Comparison of ENCODE assay signal across 15 mouse cellular contexts in the genomic region with DNA sequence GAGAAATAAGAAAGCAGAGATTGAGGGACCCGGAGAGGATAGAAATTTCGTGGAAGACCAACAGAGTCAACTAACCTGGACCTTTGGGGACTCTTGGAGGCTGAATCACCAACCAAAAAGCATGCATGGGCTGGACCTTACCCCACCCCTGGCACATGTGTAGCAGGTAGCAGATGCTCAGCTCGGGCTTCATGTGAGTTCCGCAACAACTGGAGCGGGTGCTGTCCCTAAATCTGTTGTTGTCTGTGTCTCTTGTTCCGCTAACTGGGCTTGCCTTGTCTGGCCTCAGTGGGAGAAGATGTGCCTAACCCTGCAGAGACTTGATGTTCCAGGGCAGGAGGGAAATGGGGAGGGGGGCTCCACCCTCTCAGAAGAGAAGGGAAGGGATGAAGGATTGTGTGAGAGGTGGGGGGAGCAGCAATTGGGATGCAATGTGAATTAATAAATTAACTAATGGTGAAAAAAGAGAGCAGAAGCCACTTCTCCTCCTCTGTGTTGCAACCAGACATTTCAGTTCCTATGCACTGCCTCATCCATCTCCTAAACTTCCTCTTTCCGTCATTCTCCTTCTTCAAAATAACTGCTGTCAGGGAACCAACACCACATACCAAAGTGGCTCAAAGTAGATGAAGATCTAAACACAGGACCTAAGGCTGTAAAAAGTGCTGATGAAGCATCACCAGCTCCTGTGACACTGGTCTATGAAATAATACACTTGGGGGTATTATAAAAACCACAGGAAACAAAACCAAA. TPM values are rescaled to one million over a fixed set of nuclear protein-coding genes. Genes with fewer than 3 reads are reported as not detected.
DNase-seq lines count a peak whose midpoint lies in the region; ATAC-seq and TF ChIP-seq lines count a peak whose summit lies in the region.
"Had no signal": no experiment of that assay in that cellular context is flagged by ENCODE, and none has a peak within 500 bp of the region (broad histone marks: within the 10 kb centered on the region; RNA-seq: fewer than 3 reads in every experiment).

A gene (minus strand): TSS at position 204 of the 753 bp plus-strand sequence.

- WGBS in liver, embryonic 16.5 days (ENCODE audit: insufficient replicate concordance) = 43% methylated on average over 7 of the region's 7 CpGs
- 79% methylated on average over 7 of the region's 7 CpGs for WGBS in forebrain, postnatal 0 days

- no peak within 1 kb of the TSS for H3K4me2 ChIP-seq in liver, embryonic 16.5 days (ENCODE audit: low read depth, low read length)
- no peak within 1 kb of the TSS for H3K4me2 ChIP-seq in forebrain, postnatal 0 days (ENCODE audit: low read depth)
- H3K4me2 ChIP-seq: heart, embryonic 13.5 days; hindbrain, embryonic 15.5 days; lung, embryonic 14.5 days had no signal

- H3K9ac ChIP-seq in liver, embryonic 16.5 days (ENCODE audit: low read depth, low read length) = no peak within 1 kb of the TSS
- no peak within 1 kb of the TSS for H3K9ac ChIP-seq in ES-E14 (ENCODE audit: insufficient read depth, low read depth, low read length, poor library complexity, severe bottlenecking)
- no peak within 1 kb of the TSS for H3K9ac ChIP-seq in forebrain, postnatal 0 days
- H3K9ac ChIP-seq: heart, embryonic 13.5 days; hindbrain, embryonic 15.5 days; lung, embryonic 14.5 days had no signal

- in situ Hi-C loops in ES-E14 (cut with MboI; ENCODE audit: low sequenced_read_pairs in 2 of 2, unreplicated experiment in 2 of 2) = no loop called here

- H3K9me3 ChIP-seq in liver, embryonic 16.5 days (replicated peaks; ENCODE audit: control insufficient read depth, low read length) = no peaks in the 10 kb centered on the region
- no peaks in the 10 kb centered on the region for H3K9me3 ChIP-seq in ES-E14 (ENCODE audit: control insufficient read depth, insufficient read depth, low read depth, low read length)
- no peaks in the 10 kb centered on the region for H3K9me3 ChIP-seq in forebrain, postnatal 0 days (ENCODE audit: low read length)
- H3K9me3 ChIP-seq: embryonic facial prominence, embryonic 10.5 days; heart, embryonic 13.5 days; hindbrain, embryonic 15.5 days had no signal

- H3K27me3 ChIP-seq in liver, embryonic 16.5 days (ENCODE audit: control insufficient read depth, insufficient read depth, low read depth, low read length) = no peaks in the 10 kb centered on the region
- H3K27me3 ChIP-seq in forebrain, postnatal 0 days (ENCODE audit: insufficient read depth, low read length) = no peaks in the 10 kb centered on the region
- H3K27me3 ChIP-seq: heart, embryonic 13.5 days; hindbrain, embryonic 15.5 days had no signal

- no peak for TF ChIP-seq CTCF in forebrain, postnatal 0 days (IDR thresholded peaks at IDR 0.05; ENCODE audit: low read depth)

- 0 out of 2 replicates have a peak within 1 kb of the TSS, but pooled peaks have one; percentile 52 for H3K27ac ChIP-seq in liver, embryonic 16.5 days (ENCODE audit: low read length)
- no peak within 1 kb of the TSS for H3K27ac ChIP-seq in ES-E14 (ENCODE audit: insufficient read depth, low read depth, low read length, poor library complexity, severe bottlenecking)
- H3K27ac ChIP-seq in forebrain, postnatal 0 days (ENCODE audit: low read depth, low read length) = no peak within 1 kb of the TSS
- H3K27ac ChIP-seq: embryonic facial prominence, embryonic 10.5 days; heart, embryonic 13.5 days; hindbrain, embryonic 15.5 days had no signal

- no peaks in the 10 kb centered on the region for H3K36me3 ChIP-seq in liver, embryonic 16.5 days (ENCODE audit: control insufficient read depth, insufficient read depth)
- no peaks in the 10 kb centered on the region for H3K36me3 ChIP-seq in ES-E14 (ENCODE audit: control insufficient read depth, insufficient read depth, low read length, poor library complexity, severe bottlenecking)
- H3K36me3 ChIP-seq in forebrain, postnatal 0 days (ENCODE audit: insufficient read depth) = no peaks in the 10 kb centered on the region
- H3K36me3 ChIP-seq: embryonic facial prominence, embryonic 10.5 days; heart, embryonic 13.5 days; hindbrain, embryonic 15.5 days had no signal

- DNase-seq in liver (no peak), ES-E14 (ENCODE audit: low read depth, low spot score) (no peak)
- no peak for DNase-seq in embryo, embryonic 10.5 days (ENCODE audit: low spot score)
- DNase-seq in forebrain, postnatal 0 days = no peak
- DNase-seq: adrenal gland, adult 2 months; kidney, adult 18-20 months; kidney, postnatal 4 days; lung, embryonic 14.5 days; right cerebral cortex, postnatal 25 days had no signal

- H3K4me3 ChIP-seq in liver, embryonic 16.5 days (ENCODE audit: low read depth, low read length) = no peak within 1 kb of the TSS
- no peak within 1 kb of the TSS for H3K4me3 ChIP-seq in ES-E14 (ENCODE audit: insufficient read depth in 1 of 2, low read depth in 1 of 2, low read length in 2 of 2, poor library complexity in 1 of 2, severe bottlenecking in 1 of 2)
- H3K4me3 ChIP-seq in forebrain, postnatal 0 days (ENCODE audit: low read depth, low read length) = no peak within 1 kb of the TSS
- H3K4me3 ChIP-seq: embryonic facial prominence, embryonic 10.5 days; heart, embryonic 13.5 days; hindbrain, embryonic 15.5 days had no signal

- H3K4me1 ChIP-seq in liver, embryonic 16.5 days (ENCODE audit: control insufficient read depth, low read depth, low read length) = no peaks in the 10 kb centered on the region
- peaks cover 0 to 11% of the 10 kb centered on the region in 2 experiments; a peak in 2 of 4 replicates for H3K4me1 ChIP-seq in ES-E14 (ENCODE audit: control insufficient read depth in 2 of 2, insufficient read depth in 2 of 2, low read length in 2 of 2, poor library complexity in 1 of 2)
- H3K4me1 ChIP-seq in forebrain, postnatal 0 days (ENCODE audit: insufficient read depth) = no peaks in the 10 kb centered on the region
- H3K4me1 ChIP-seq: embryonic facial prominence, embryonic 10.5 days; heart, embryonic 13.5 days; hindbrain, embryonic 15.5 days had no signal

- ATAC-seq in liver, embryonic 16.5 days (ENCODE audit: low read depth) = peak; percentile 35; the same call in 1 of the 2 replicates
- ATAC-seq in common myeloid progenitor, adult 5-6 weeks (replicated peaks; ENCODE audit: low read depth, poor library complexity, severe bottlenecking) = peak; percentile 77
- peak; percentile 73 for ATAC-seq in megakaryocyte, adult 5-6 weeks (ENCODE audit: poor library complexity, severe bottlenecking)
- ATAC-seq in forebrain, postnatal 0 days = no peak

TF ChIP-seq in ES-E14, 5 proteins besides CTCF, POLR2A, EP300 and RAD21:
- no peak for TF ChIP-seq HCFC1 (IDR thresholded peaks at IDR 0.05; ENCODE audit: borderline replicate concordance, insufficient read depth, low read length)
- no peak for TF ChIP-seq ZC3H11A (IDR thresholded peaks at IDR 0.05; ENCODE audit: borderline replicate concordance, low read depth, low read length)
- TF ChIP-seq CHD2 (IDR thresholded peaks at IDR 0.05; ENCODE audit: low read depth, low read length) = no peak
- TF ChIP-seq MAFK (IDR thresholded peaks at IDR 0.05; ENCODE audit: insufficient read depth, low read depth, low read length) = 0 out of 2 replicates have a peak, but pooled peaks have one; percentile 7
- TF ChIP-seq ZNF384 (IDR thresholded peaks at IDR 0.05; ENCODE audit: low read depth, low read length) = no peak

RNA-seq across cellular contexts. Expression of the gene that starts here (rescaled TPM):
- polyA plus RNA-seq in liver, embryonic 16.5 days (2015; fragmentation: Nextera tagmentation; extraction: Ambion mirVana) = 3.8 and 4.6 TPM in 2 replicates
- total RNA-seq in ES-E14 (2012; rRNA removed) = 0.04 and 0.16 TPM in 2 replicates
- total RNA-seq in common myeloid progenitor, adult 5-6 weeks (2017) = 3.9 and 5.8 TPM in 2 replicates
- 80.0 and 80.1 TPM in 2 replicates for total RNA-seq in megakaryocyte, adult 5-6 weeks (2015)
- 36.3 and 48.1 TPM in 2 replicates for total RNA-seq in megakaryocyte, adult 5-6 weeks (2017)
- total RNA-seq in forebrain, postnatal 0 days (2014; rRNA removed) = 0.77 and 1.0 TPM in 2 replicates
- 1.2 and 1.7 TPM in 2 replicates for polyA plus RNA-seq in forebrain, postnatal 0 days (2015; fragmentation: Nextera tagmentation; extraction: Ambion mirVana)
